Mouse (Mus musculus) splenic B cell, adult 2 months (primary cell): ENCODE measurements around the gene Ntn1.

ENCODE experiments used
- DNase-seq: peaks from one replicate; pipeline ENCODE4 v3.0.0-alpha.2; 2011; ENCODE audit warnings: low read depth, low spot score
- H3K27me3 ChIP-seq: 2 replicates; pipeline ENCODE4 v1.6.1; 2012; ENCODE audit warnings: mild to moderate bottlenecking, low read length, moderate library complexity, mixed read lengths; ENCODE audit not compliant: control insufficient read depth, poor library complexity, insufficient read depth, severe bottlenecking
- H3K36me3 ChIP-seq: 2 replicates; pipeline ENCODE4 v1.6.1; 2012; ENCODE audit warnings: mild to moderate bottlenecking, low read length, moderate library complexity, mixed read lengths; ENCODE audit not compliant: control insufficient read depth, poor library complexity, insufficient read depth, severe bottlenecking

Gene Ntn1

GRCm38 (mm10) chr11:68342003-68342400, 58.6 kb downstream of the Ntn1 start:
- H3K27me3 ChIP-seq, result no peaks in the 10 kb centered on the region
- no peak for DNase-seq
- no peaks in the 10 kb centered on the region for H3K36me3 ChIP-seq

GRCm38 (mm10) chr11:68341111-68342002, 59.3 kb downstream of the Ntn1 start:
- Histone ChIP-seq H3K36me3 (no peaks in the 10 kb centered on the region), H3K27me3 (no peaks in the 10 kb centered on the region)
- no peak for DNase-seq

GRCm38 (mm10) chr11:68340366-68340765, 60.3 kb downstream of the Ntn1 start:
- no peak for DNase-seq
- Histone ChIP-seq H3K27me3 (no peaks in the 10 kb centered on the region), H3K36me3 (no peaks in the 10 kb centered on the region)

GRCm38 (mm10) chr11:68339856-68340255, 60.8 kb downstream of the Ntn1 start:
- no peaks in the 10 kb centered on the region for H3K27me3 ChIP-seq
- no peak for DNase-seq
- no peaks in the 10 kb centered on the region for H3K36me3 ChIP-seq

- no peaks in the 10 kb centered on the region for H3K27me3 ChIP-seq
- DNase-seq, result no peak
- no peaks in the 10 kb centered on the region for H3K36me3 ChIP-seq
Observed at GRCm38 (mm10) chr11:68339331-68339730, 61.3 kb downstream of the Ntn1 start.

GRCm38 (mm10) chr11:68331676-68332265, 68.9 kb downstream of the Ntn1 start:
- H3K36me3 ChIP-seq, result no peaks in the 10 kb centered on the region
- no peak for DNase-seq

GRCm38 (mm10) chr11:68331117-68331437, 69.5 kb downstream of the Ntn1 start:
- H3K27me3 ChIP-seq, result no peaks in the 10 kb centered on the region
- no peaks in the 10 kb centered on the region for H3K36me3 ChIP-seq
- no peak for DNase-seq

More at GRCm38 (mm10) chr11:68331676-68332265, 68.9 kb downstream of the Ntn1 start:
- H3K27me3 ChIP-seq, result no peaks in the 10 kb centered on the region

GRCm38 (mm10) chr11:68330398-68331116, 70.1 kb downstream of the Ntn1 start:
- no peaks in the 10 kb centered on the region for H3K36me3 ChIP-seq
- no peak for DNase-seq
- no peaks in the 10 kb centered on the region for H3K27me3 ChIP-seq

- no peak for DNase-seq
- Histone ChIP-seq H3K36me3 (no peaks in the 10 kb centered on the region), H3K27me3 (no peaks in the 10 kb centered on the region)
Observed at GRCm38 (mm10) chr11:68324863-68325262, 75.8 kb downstream of the Ntn1 start.

GRCm38 (mm10) chr11:68321417-68321816, 79.2 kb downstream of the Ntn1 start:
- no peak for DNase-seq
- H3K27me3 ChIP-seq, result no peaks in the 10 kb centered on the region
- H3K36me3 ChIP-seq, result no peaks in the 10 kb centered on the region

- no peaks in the 10 kb centered on the region for H3K27me3 ChIP-seq
- H3K36me3 ChIP-seq, result no peaks in the 10 kb centered on the region
- DNase-seq, result no peak
Observed at GRCm38 (mm10) chr11:68315551-68316130, 85.0 kb downstream of the Ntn1 start.

GRCm38 (mm10) chr11:68313861-68314260, 86.8 kb downstream of the Ntn1 start:
- Histone ChIP-seq H3K36me3 (no peaks in the 10 kb centered on the region), H3K27me3 (no peaks in the 10 kb centered on the region)
- no peak for DNase-seq

GRCm38 (mm10) chr11:68313065-68313464, 87.6 kb downstream of the Ntn1 start:
- no peak for DNase-seq
- Histone ChIP-seq H3K36me3 (no peaks in the 10 kb centered on the region), H3K27me3 (no peaks in the 10 kb centered on the region)

GRCm38 (mm10) chr11:68308911-68309580, 91.6 kb downstream of the Ntn1 start:
- H3K36me3 ChIP-seq, result no peaks in the 10 kb centered on the region
- H3K27me3 ChIP-seq, result no peaks in the 10 kb centered on the region
- DNase-seq, result no peak
